Mouse (Mus musculus) heart, adult 2 months (tissue): ENCODE data around the gene Morf4l1. TPM values are rescaled to one million over a fixed set of nuclear protein-coding genes. Genes with fewer than 3 reads are reported as not detected.
"Not testable (repeated sequence)": the region's sequence is repeated elsewhere in the genome, so short reads cannot be mapped to it uniquely, and the experiment has no call there.

ENCODE experiments used
- DNase-seq, 2 experiments: peaks; one replicate each; pipeline ENCODE4 v3.0.0; 2021
- H3K27ac ChIP-seq: fragments of 200-600 bp; 2 replicates; pipeline ENCODE4 v1.8.1; 2022
- H3K27me3 ChIP-seq: fragments of 200-500 bp; 2 replicates; pipeline ENCODE4 v1.6.1; 2012; ENCODE audit warnings: mild to moderate bottlenecking, low read length, inconsistent platforms, mixed read lengths; ENCODE audit not compliant: control insufficient read depth, insufficient read depth
- H3K36me3 ChIP-seq: fragments of 200-500 bp; 2 replicates; pipeline ENCODE4 v1.6.1; 2012; ENCODE audit warnings: low read length, inconsistent platforms; ENCODE audit not compliant: control insufficient read depth, insufficient read depth
- H3K4me1 ChIP-seq: fragments of 200-500 bp; 2 replicates; pipeline ENCODE4 v1.6.1; 2011; ENCODE audit warnings: low read length; ENCODE audit not compliant: control insufficient read depth, insufficient read depth
- H3K4me3 ChIP-seq: fragments of 200-600 bp; 2 replicates; pipeline ENCODE4 v1.8.1; 2022
- H3K79me2 ChIP-seq: fragments of 200-500 bp; replicated peaks from 2 replicates; pipeline ENCODE4 v1.6.1; 2012; ENCODE audit warnings: mild to moderate bottlenecking, inconsistent platforms, low read length, moderate library complexity, mixed read lengths; ENCODE audit not compliant: control insufficient read depth, insufficient read depth
- H3K9ac ChIP-seq: fragments of 200-500 bp; 2 replicates; pipeline ENCODE4 v1.6.1; 2012; ENCODE audit warnings: low read depth, mild to moderate bottlenecking, control low read depth, inconsistent platforms, low read length, mixed read lengths
- CTCF ChIP-seq: fragments of 200-600 bp; IDR thresholded peaks from 2 replicates; pipeline ENCODE4 v1.8.1; 2022; ENCODE audit warnings: antibody characterized with exemption, mild to moderate bottlenecking, moderate library complexity
- EP300 ChIP-seq: fragments of 200-500 bp; IDR thresholded peaks from 2 replicates; pipeline ENCODE4 v1.6.1; 2011; ENCODE audit warnings: low read depth, low read length, control low read depth; ENCODE audit not compliant: insufficient read depth
- POLR2A ChIP-seq: fragments of 200-500 bp; IDR thresholded peaks from 2 replicates; pipeline ENCODE4 v1.6.1; 2011; ENCODE audit warnings: mild to moderate bottlenecking, low read depth, low read length, control low read depth; ENCODE audit not compliant: insufficient read depth
- WGBS: fragments of 180-500 bp; shearing (Covaris S2); methylation state at CpG from one replicate; pipeline ENCODE4 v1.1.7; 2018; 5-methylcytosine and 5-hydroxymethylcytosine counted together
- intact Hi-C: fragments of 180-260 bp; cut with DNase I; formaldehyde crosslinking; loops from one replicate; pipeline ENCODE4 v1.15.1; 2025
- polyA plus RNA-seq: library from polyadenylated mRNA; depleted of rRNA; stranded (reverse); fragments of >200 nt; gene quantifications from 2 replicates; pipeline ENCODE4 v1.2.3, GENCODE M21; 2012
- total RNA-seq, 2 experiments: library from RNA; stranded (reverse); gene quantifications; 2 replicates each; pipeline ENCODE4 v1.2.3; 2021

Gene Morf4l1
- total and polyA plus RNA-seq, 3 experiments: 119 to 276 (median 213) TPM

GRCm38 (mm10) chr9:90089339-90090104 lies 25.1 kb downstream of the Morf4l1 start:
- no peaks in the 10 kb centered on the region for H3K27me3 ChIP-seq
- intact Hi-C loops: no loop called here
- peaks cover 11% of the 10 kb centered on the region for H3K36me3 ChIP-seq
- H3K4me1 ChIP-seq: no peaks in the 10 kb centered on the region
- no peak overlapping the region for H3K27ac ChIP-seq
- H3K9ac ChIP-seq: no peak overlapping the region
- 89% methylated on average over 6 of the region's 6 CpGs for WGBS
- H3K4me3 ChIP-seq: no peak overlapping the region
- no peak for DNase-seq
- H3K79me2 ChIP-seq: no peaks in the 10 kb centered on the region
- TF ChIP-seq EP300 (no peak), CTCF (no peak), POLR2A (no peak)

- 76% methylated on average over 2 of the region's 2 CpGs for WGBS
- peaks cover 9% of the 10 kb centered on the region for H3K36me3 ChIP-seq
- no peaks in the 10 kb centered on the region for H3K27me3 ChIP-seq
- H3K27ac ChIP-seq: no peak overlapping the region
- intact Hi-C loops: no loop called here
- no peak overlapping the region for H3K4me3 ChIP-seq
- no peak overlapping the region for H3K9ac ChIP-seq
- no peaks in the 10 kb centered on the region for H3K4me1 ChIP-seq
- DNase-seq: no peak
- no peaks in the 10 kb centered on the region for H3K79me2 ChIP-seq
- TF ChIP-seq POLR2A (no peak), CTCF (no peak), EP300 (no peak)
Measured at GRCm38 (mm10) chr9:90087906-90088485, 26.6 kb downstream of the Morf4l1 start.

- intact Hi-C loops: no loop called here
- Histone ChIP-seq H3K79me2 (no peaks in the 10 kb centered on the region), H3K4me1 (no peaks in the 10 kb centered on the region), H3K36me3 (peaks cover 4% of the 10 kb centered on the region; the same call in 1 of the 2 replicates), H3K27ac (no peak overlapping the region), H3K9ac (no peak overlapping the region), H3K4me3 (no peak overlapping the region), H3K27me3 (no peaks in the 10 kb centered on the region)
- DNase-seq: no peak
- WGBS: 64% methylated on average over 8 of the region's 8 CpGs
- TF ChIP-seq EP300 (no peak), CTCF (no peak), POLR2A (no peak)
Measured at GRCm38 (mm10) chr9:90084766-90085468, 29.7 kb downstream of the Morf4l1 start.

GRCm38 (mm10) chr9:90084152-90084551 lies 30.4 kb downstream of the Morf4l1 start:
- DNase-seq: no peak
- H3K36me3 ChIP-seq: no peaks in the 10 kb centered on the region
- WGBS: 83% methylated on average over 3 of the region's 3 CpGs
- no peaks in the 10 kb centered on the region for H3K79me2 ChIP-seq
- no peak overlapping the region for H3K4me3 ChIP-seq
- intact Hi-C loops: no loop called here
- no peaks in the 10 kb centered on the region for H3K27me3 ChIP-seq
- H3K9ac ChIP-seq: no peak overlapping the region
- TF ChIP-seq EP300 (no peak), CTCF (no peak), POLR2A (no peak)
- H3K4me1 ChIP-seq: no peaks in the 10 kb centered on the region
- H3K27ac ChIP-seq: no peak overlapping the region

GRCm38 (mm10) chr9:90082992-90083391 lies 31.6 kb downstream of the Morf4l1 start:
- Histone ChIP-seq H3K9ac (no peak overlapping the region), H3K4me3 (no peak overlapping the region), H3K27ac (no peak overlapping the region), H3K79me2 (no peaks in the 10 kb centered on the region), H3K36me3 (no peaks in the 10 kb centered on the region), H3K4me1 (no peaks in the 10 kb centered on the region), H3K27me3 (no peaks in the 10 kb centered on the region)
- intact Hi-C loops: no loop called here
- WGBS: 93% methylated on average over 1 of the region's 1 CpGs
- TF ChIP-seq CTCF (no peak), EP300 (no peak), POLR2A (no peak)
- no peak for DNase-seq

- 70% methylated on average over 6 of the region's 6 CpGs for WGBS
- H3K9ac ChIP-seq, intact Hi-C loops, H3K4me1 ChIP-seq, H3K27me3 ChIP-seq, H3K79me2 ChIP-seq, H3K27ac ChIP-seq, H3K36me3 ChIP-seq, DNase-seq, H3K4me3 ChIP-seq: not testable (repeated sequence)
Measured at GRCm38 (mm10) chr9:90081961-90082360, 32.6 kb downstream of the Morf4l1 start.
